Mouse (Mus musculus) kidney, adult 2 months (tissue): Measurements from ENCODE around the gene Spen.
"Not testable (repeated sequence)": the region's sequence is repeated elsewhere in the genome, so short reads cannot be mapped to it uniquely, and the experiment has no call there.

ENCODE experiments used
- CTCF ChIP-seq: fragments of 200-500 bp; conservative IDR thresholded peaks from 2 replicates; pipeline ENCODE4 v1.5.1; 2011; ENCODE audit warnings: low read depth, mild to moderate bottlenecking, control low read depth, low read length, moderate library complexity, mixed read lengths; ENCODE audit not compliant: insufficient read depth, insufficient read length
- POLR2A ChIP-seq: fragments of 200-500 bp; IDR thresholded peaks from one replicate; pipeline ENCODE4 v1.6.1; 2011; ENCODE audit warnings: low read depth, low read length, control low read depth

- TF ChIP-seq CTCF, POLR2A: not testable (repeated sequence)
Observed at GRCm38 (mm10) chr4:141554255-141554865, 16.0 kb upstream of the Spen start.
